Mouse (Mus musculus) adrenal gland, postnatal 14 days (tissue): ENCODE measurements at regions not wholly inside any gene's neighbourhood (a gene's known extent, or its start where the extent isn't known, plus 50 kb on each side); places are given as distances from the start of the nearest gene placed in this dataset.
A peak's percentile ranks its signal among the peaks of the same experiment; 100 is the strongest.

Source experiments
- DNase-seq: peaks from one replicate; pipeline ENCODE4 v3.0.0; 2021; ENCODE audit warnings: mixed read lengths

- peak; percentile 58 for DNase-seq
Observed at GRCm38 (mm10) chr1:135665484-135665883, 54.4 kb upstream of the Csrp1 start.

- peak; percentile 62 for DNase-seq
Observed at GRCm38 (mm10) chr1:135668331-135668730, 51.5 kb upstream of the Csrp1 start.

GRCm38 (mm10) chr1:135668951-135669350, 50.9 kb upstream of the Csrp1 start:
- no peak for DNase-seq

- peak; percentile 84 for DNase-seq
Observed at GRCm38 (mm10) chr1:135669803-135670202, 50.1 kb upstream of the Csrp1 start.
